Mouse (Mus musculus) c-Kit-positive CD71-negative TER-119-negative erythroid progenitor cells, embryonic 14.5 days (primary cell): ENCODE data around the gene Med12.

ENCODE experiments used
- DNase-seq: peaks from one replicate; pipeline ENCODE4 v3.0.0-alpha.2; 2013; ENCODE audit warnings: low read depth

The Med12 gene

GRCm38 (mm10) chrX:101273875-101274738 is at the start of gene Med12:
Gene Med12 (plus strand): TSS chrX:101274030.
- peak; percentile 60 for DNase-seq

GRCm38 (mm10) chrX:101245011-101245410 is 28.8 kb upstream of the Med12 start:
- DNase-seq, result no peak

- peak; percentile 71 for DNase-seq
Measured at GRCm38 (mm10) chrX:101253952-101254729, 19.7 kb upstream of the Med12 start, which contains the start of gene Foxo4. Gene Foxo4 (plus strand): TSS chrX:101254528.

GRCm38 (mm10) chrX:101254740-101255139 is 19.1 kb upstream of the Med12 start:
- no peak for DNase-seq

GRCm38 (mm10) chrX:101256603-101257002 is 17.2 kb upstream of the Med12 start:
- no peak for DNase-seq

- DNase-seq, result no peak
Measured at GRCm38 (mm10) chrX:101260441-101261325, 13.1 kb upstream of the Med12 start.

GRCm38 (mm10) chrX:101263892-101264291 is 9.9 kb upstream of the Med12 start, which contains the start of gene Gm614:
Gene Gm614 (minus strand): TSS chrX:101263992.
- DNase-seq, result no peak

GRCm38 (mm10) chrX:101266631-101267030 is 7.2 kb upstream of the Med12 start:
- no peak for DNase-seq

- DNase-seq, result no peak
Measured at GRCm38 (mm10) chrX:101268025-101268754, 5.6 kb upstream of the Med12 start, which contains the start of gene Il2rg. Gene Il2rg (minus strand): TSS chrX:101268255.

- DNase-seq, result no peak
Measured at GRCm38 (mm10) chrX:101268755-101269124, 5.1 kb upstream of the Med12 start, which contains the start of gene Gm20489. Gene Gm20489 (minus strand): TSS chrX:101269023.

GRCm38 (mm10) chrX:101273410-101273809 is 420 bp upstream of the Med12 start:
- DNase-seq, result no peak

GRCm38 (mm10) chrX:101282813-101283212 is 9.0 kb downstream of the Med12 start:
- no peak for DNase-seq

GRCm38 (mm10) chrX:101285534-101285933 is 11.7 kb downstream of the Med12 start:
- DNase-seq, result no peak

GRCm38 (mm10) chrX:101285953-101286670 is 12.3 kb downstream of the Med12 start:
- DNase-seq, result no peak

- DNase-seq, result no peak
Measured at GRCm38 (mm10) chrX:101287543-101287942, 13.7 kb downstream of the Med12 start.

GRCm38 (mm10) chrX:101288432-101288831 is 14.6 kb downstream of the Med12 start:
- no peak for DNase-seq

- DNase-seq, result no peak
Measured at GRCm38 (mm10) chrX:101289037-101289436, 15.2 kb downstream of the Med12 start.

- no peak for DNase-seq
Measured at GRCm38 (mm10) chrX:101290111-101290510, 16.3 kb downstream of the Med12 start.

- DNase-seq, result no peak
Measured at GRCm38 (mm10) chrX:101299055-101299454, 25.2 kb downstream of the Med12 start, which contains the start of gene Nlgn3. Gene Nlgn3 (plus strand): TSS chrX:101299168.
